ENCODE assay signal across 29 mouse cellular contexts in genomic region chr7:46547642-46548041, GRCm38 (mm10).
DNase-seq lines count a peak whose midpoint lies in the region; ATAC-seq lines count a peak whose summit lies in the region.
"Had no signal": no experiment of that assay in that cellular context is flagged by ENCODE, and none has a peak within 500 bp of the region (broad histone marks: within the 10 kb centered on the region; RNA-seq: fewer than 3 reads in every experiment).

No protein-coding gene starts in this region.

- WGBS in lung, embryonic 16.5 days: 56% methylated on average over 3 of the region's 3 CpGs

- no peaks in the 10 kb centered on the region for H3K36me3 ChIP-seq in lung, embryonic 16.5 days (ENCODE audit: control insufficient read depth, insufficient read depth, low read length)
- H3K36me3 ChIP-seq: embryonic facial prominence, embryonic 10.5 days; forebrain, embryonic 10.5 days; hindbrain, embryonic 12.5 days; hindbrain, embryonic 15.5 days had no signal

- H3K9ac ChIP-seq in lung, embryonic 16.5 days (ENCODE audit: low read length): no peak overlapping the region
- H3K9ac ChIP-seq: embryonic facial prominence, embryonic 13.5 days; forebrain, embryonic 13.5 days; hindbrain, embryonic 12.5 days; hindbrain, embryonic 15.5 days had no signal

- ATAC-seq in lung, embryonic 16.5 days (ENCODE audit: low read depth): peak; percentile 31
- no peak for ATAC-seq in erythroblast, adult 5-6 weeks (replicated peaks; ENCODE audit: low FRiP score, poor library complexity, severe bottlenecking)
- ATAC-seq: forebrain, embryonic 13.5 days; forebrain, embryonic 16.5 days; Patski had no signal

- H3K4me2 ChIP-seq in lung, embryonic 16.5 days (ENCODE audit: low read depth, low read length): no peak overlapping the region
- H3K4me2 ChIP-seq: embryonic facial prominence, embryonic 13.5 days; forebrain, embryonic 13.5 days; heart, embryonic 11.5 days; hindbrain, embryonic 12.5 days; hindbrain, embryonic 15.5 days had no signal

- no peaks in the 10 kb centered on the region for H3K27me3 ChIP-seq in lung, embryonic 16.5 days (ENCODE audit: control insufficient read depth, insufficient read depth, low read depth, low read length)
- H3K27me3 ChIP-seq: CH12.LX; embryonic facial prominence, embryonic 13.5 days; forebrain, embryonic 13.5 days; hindbrain, embryonic 12.5 days; hindbrain, embryonic 15.5 days; Patski had no signal

- H3K4me1 ChIP-seq in lung, embryonic 16.5 days (replicated peaks; ENCODE audit: control insufficient read depth, insufficient read depth, low read length): peaks cover 3% of the 10 kb centered on the region; the same call in 1 of the 2 replicates

- no peaks in the 10 kb centered on the region for H3K9me3 ChIP-seq in lung, embryonic 16.5 days (ENCODE audit: control insufficient read depth, low read length)
- H3K9me3 ChIP-seq: embryonic facial prominence, embryonic 10.5 days; embryonic facial prominence, embryonic 13.5 days; forebrain, embryonic 10.5 days; forebrain, embryonic 13.5 days; G1E; hindbrain, embryonic 12.5 days; hindbrain, embryonic 15.5 days had no signal

- peak; percentile 2 for DNase-seq in adrenal gland, postnatal 14 days
- DNase-seq in adrenal gland, postnatal 10 days: no peak
- no peak for DNase-seq in lung, postnatal 36 days
- DNase-seq in A20 (ENCODE audit: low read depth, low spot score): peak; percentile 36
- peak; percentile 16 for DNase-seq in NIH3T3 (ENCODE audit: low read depth)
- no peak for DNase-seq in cerebellum, adult 8-10 months
- DNase-seq: adrenal gland, adult 2 months; adrenal gland, postnatal 36 days; B cell, adult 2 months; cerebellum, adult 11 months; cerebellum, postnatal 10 days; cerebellum, postnatal 36 days; embryo, embryonic 11 days; gastrocnemius, adult 2 months; gastrocnemius, postnatal 14 days; heart, adult 11 months had no signal

- H3K4me3 ChIP-seq in lung, embryonic 16.5 days (ENCODE audit: low read length): no peak overlapping the region
- H3K4me3 ChIP-seq: embryonic facial prominence, embryonic 10.5 days; embryonic facial prominence, embryonic 13.5 days; forebrain, embryonic 10.5 days; forebrain, embryonic 13.5 days; gastrocnemius, adult 2 months; hindbrain, embryonic 12.5 days; hindbrain, embryonic 15.5 days had no signal

- H3K27ac ChIP-seq in lung, embryonic 16.5 days (ENCODE audit: low read length): peak overlapping the region; percentile 60
- H3K27ac ChIP-seq: embryonic facial prominence, embryonic 10.5 days; embryonic facial prominence, embryonic 13.5 days; forebrain, embryonic 10.5 days; forebrain, embryonic 13.5 days; gastrocnemius, adult 2 months; hindbrain, embryonic 12.5 days; hindbrain, embryonic 15.5 days had no signal

Comparison
In these comparisons a context has a peak if more than half of its experiments do, and no peak if none do; other contexts are left out.
1. DNase-seq: peak in adrenal gland, postnatal 14 days (single experiment), A20 (single experiment) and NIH3T3 (single experiment); none in adrenal gland, postnatal 10 days (single experiment), lung, postnatal 36 days (single experiment) and cerebellum, adult 8-10 months (single experiment).